Mouse (Mus musculus): ENCODE results near the gene Gpr119. TPM values are rescaled to one million over a fixed set of nuclear protein-coding genes. Genes with fewer than 3 reads are reported as not detected.
A peak's percentile ranks its signal among the peaks of the same experiment; 100 is the strongest.

The Gpr119 gene
- polyA plus RNA-seq (2012; rRNA removed) = not detected in 2 replicates

DNA sequence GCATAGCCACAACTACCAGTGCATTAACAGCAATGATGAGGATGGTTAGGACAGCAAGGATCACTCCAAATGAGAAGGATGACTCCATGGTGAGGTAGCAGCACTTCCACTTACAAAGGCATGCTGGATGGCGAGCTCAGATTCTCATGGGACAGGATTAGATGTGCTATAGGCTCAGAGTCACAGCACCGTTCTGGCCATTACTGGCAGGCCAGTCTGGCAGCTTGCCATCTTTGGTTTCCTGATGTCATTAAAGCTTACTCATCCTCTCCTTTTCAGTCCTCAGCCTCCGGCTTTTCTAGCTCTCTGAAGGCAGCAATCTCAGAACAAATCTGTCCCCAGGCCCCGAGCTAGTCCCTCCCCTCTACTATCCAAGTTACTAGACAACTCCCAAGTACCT, at the start of gene Gpr119:
Gene Gpr119 (minus strand): TSS at position 308 of the 400 bp plus-strand sequence.
- TF ChIP-seq POLR2A (IDR thresholded peaks at IDR 0.05; ENCODE audit: low read depth, low read length) = no peak
- TF ChIP-seq CTCF (IDR thresholded peaks at IDR 0.05; ENCODE audit: extremely low read depth, insufficient read depth, insufficient read length, insufficient replicate concordance) = no peak
- WGBS = 61% methylated on average over 4 of the region's 4 CpGs
- no peaks in the 10 kb centered on the region for H3K4me1 ChIP-seq (ENCODE audit: control insufficient read depth, insufficient read depth, insufficient read length)
- no peak within 1 kb of the TSS for H3K4me3 ChIP-seq (ENCODE audit: extremely low read depth, insufficient read depth, insufficient read length)
- H3K27me3 ChIP-seq (ENCODE audit: control insufficient read depth, insufficient read depth, low read length) = no peaks in the 10 kb centered on the region
- DNase-seq (ENCODE audit: low read depth in 1 of 2, low spot score in 2 of 2) = no peak
- H3K27ac ChIP-seq (ENCODE audit: insufficient read depth, low read length) = no peak within 1 kb of the TSS
- no peaks in the 10 kb centered on the region for H3K36me3 ChIP-seq (ENCODE audit: control insufficient read depth, insufficient read depth, low read length)

DNA sequence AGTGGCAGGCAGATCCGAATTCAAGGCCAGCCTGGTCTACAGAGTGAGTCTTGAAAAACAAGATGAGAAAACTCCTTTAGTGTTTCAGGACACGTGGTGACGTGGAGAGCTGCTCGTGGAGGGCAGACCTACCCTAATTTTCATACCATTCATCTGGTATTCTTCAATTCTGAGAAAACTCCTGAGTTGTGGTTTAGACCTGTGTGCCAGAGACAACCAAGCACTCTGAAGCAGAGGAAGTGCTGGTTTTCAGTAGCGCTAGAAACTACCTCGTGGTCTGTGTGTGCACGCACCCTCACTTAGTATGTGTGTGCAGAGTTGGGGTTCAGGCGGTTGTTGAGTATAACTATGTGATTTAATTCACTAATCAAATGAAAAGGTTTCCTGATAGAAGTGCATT, 38.6 kb upstream of the Gpr119 start:
- Histone ChIP-seq H3K27ac (ENCODE audit: insufficient read depth, low read length) (no peak overlapping the region; the same call in 1 of the 2 replicates), H3K36me3 (ENCODE audit: control insufficient read depth, insufficient read depth, low read length) (peaks cover 1% of the 10 kb centered on the region; the same call in 1 of the 2 replicates), H3K4me1 (ENCODE audit: control insufficient read depth, insufficient read depth, insufficient read length) (no peaks in the 10 kb centered on the region), H3K4me3 (ENCODE audit: extremely low read depth, insufficient read depth, insufficient read length) (no peak overlapping the region), H3K27me3 (ENCODE audit: control insufficient read depth, insufficient read depth, low read length) (no peaks in the 10 kb centered on the region)
- 54% methylated on average over 8 of the region's 8 CpGs for WGBS
- TF ChIP-seq CTCF (IDR thresholded peaks at IDR 0.05; ENCODE audit: extremely low read depth, insufficient read depth, insufficient read length, insufficient replicate concordance) (no peak), POLR2A (IDR thresholded peaks at IDR 0.05; ENCODE audit: low read depth, low read length) (no peak)
- no peak for DNase-seq (ENCODE audit: low read depth in 1 of 2, low spot score in 2 of 2)

DNA sequence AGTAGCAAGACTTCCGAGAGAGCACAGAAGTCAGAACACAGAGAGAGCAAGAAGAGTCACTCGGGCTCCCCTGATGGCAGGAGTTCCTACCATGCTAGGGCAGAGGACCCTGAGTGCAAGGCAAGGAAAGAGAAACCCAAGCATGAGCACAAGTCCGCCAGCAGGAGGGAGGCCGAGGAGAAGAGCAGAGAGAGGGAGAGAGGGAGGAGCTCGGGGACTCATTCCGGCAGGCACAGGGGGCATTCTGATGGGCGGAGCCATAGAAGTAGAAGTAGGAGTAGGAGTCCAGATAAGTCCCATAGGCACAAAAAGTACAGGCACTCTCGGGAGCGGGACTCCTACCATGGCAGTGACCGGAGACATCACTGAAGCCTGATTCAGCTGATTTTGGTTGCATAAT, 35.4 kb upstream of the Gpr119 start:
- TF ChIP-seq POLR2A (IDR thresholded peaks at IDR 0.05; ENCODE audit: low read depth, low read length) (no peak), CTCF (IDR thresholded peaks at IDR 0.05; ENCODE audit: extremely low read depth, insufficient read depth, insufficient read length, insufficient replicate concordance) (no peak)
- H3K4me3 ChIP-seq (ENCODE audit: extremely low read depth, insufficient read depth, insufficient read length) = no peak overlapping the region
- H3K27me3 ChIP-seq (ENCODE audit: control insufficient read depth, insufficient read depth, low read length) = no peaks in the 10 kb centered on the region
- WGBS = 90% methylated on average over 10 of the region's 10 CpGs
- no peaks in the 10 kb centered on the region for H3K4me1 ChIP-seq (ENCODE audit: control insufficient read depth, insufficient read depth, insufficient read length)
- H3K36me3 ChIP-seq (ENCODE audit: control insufficient read depth, insufficient read depth, low read length) = peaks cover 3% of the 10 kb centered on the region; the same call in 1 of the 2 replicates
- no peak overlapping the region for H3K27ac ChIP-seq (ENCODE audit: insufficient read depth, low read length)
- DNase-seq (ENCODE audit: low read depth in 1 of 2, low spot score in 2 of 2) = no peak

DNA sequence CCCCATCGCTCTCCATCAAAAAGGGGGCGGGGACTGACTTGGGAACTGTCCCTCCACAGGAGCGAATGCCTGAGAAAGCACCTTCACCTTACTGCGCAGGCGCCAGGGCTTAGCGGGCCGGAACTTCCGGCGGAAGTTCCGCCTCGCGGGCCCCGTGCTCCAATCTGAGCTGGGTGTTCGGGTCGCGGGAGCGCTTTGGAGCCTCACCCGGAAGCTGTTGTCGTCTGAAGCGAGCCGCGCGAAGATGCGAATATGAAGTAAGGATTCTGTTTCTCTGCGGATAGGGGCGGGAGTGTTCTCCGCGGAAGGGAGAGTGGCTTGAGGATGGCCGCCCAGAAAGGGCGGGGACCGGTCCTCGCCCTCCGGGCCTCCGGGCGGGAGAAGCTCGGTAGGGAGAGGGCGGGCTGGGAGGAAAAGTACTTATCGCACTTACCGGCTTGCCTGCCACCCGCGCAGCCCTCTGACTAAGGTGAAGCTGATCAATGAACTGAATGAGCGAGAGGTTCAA, 20.6 kb upstream of the Gpr119 start, which contains the start of gene Rbmx2:
Gene Rbmx2 (plus strand): TSS at position 141 of the 508 bp plus-strand sequence.
- Histone ChIP-seq H3K27ac (ENCODE audit: insufficient read depth, low read length) (no peak within 1 kb of the TSS), H3K4me1 (ENCODE audit: control insufficient read depth, insufficient read depth, insufficient read length) (peaks cover 4% of the 10 kb centered on the region; the same call in 1 of the 2 replicates), H3K27me3 (ENCODE audit: control insufficient read depth, insufficient read depth, low read length) (no peaks in the 10 kb centered on the region), H3K4me3 (ENCODE audit: extremely low read depth, insufficient read depth, insufficient read length) (peak within 1 kb of the TSS; percentile 67), H3K36me3 (ENCODE audit: control insufficient read depth, insufficient read depth, low read length) (0 out of 2 replicates have a peak, but pooled peaks cover 1% of the 10 kb centered on the region)
- TF ChIP-seq POLR2A (IDR thresholded peaks at IDR 0.05; ENCODE audit: low read depth, low read length) (no peak), CTCF (IDR thresholded peaks at IDR 0.05; ENCODE audit: extremely low read depth, insufficient read depth, insufficient read length, insufficient replicate concordance) (no peak)
- WGBS = 18% methylated on average over 42 of the region's 42 CpGs
- DNase-seq (ENCODE audit: low read depth in 1 of 2, low spot score in 2 of 2) = peak; percentile 77 to 85

GRCm38 (mm10) chrX:48694460-48694859, 20.2 kb upstream of the Gpr119 start:
- WGBS = 34% methylated on average over 6 of the region's 6 CpGs
- TF ChIP-seq POLR2A (IDR thresholded peaks at IDR 0.05; ENCODE audit: low read depth, low read length) (no peak), CTCF (IDR thresholded peaks at IDR 0.05; ENCODE audit: extremely low read depth, insufficient read depth, insufficient read length, insufficient replicate concordance) (no peak)

GRCm38 (mm10) chrX:48683857-48684256, 9.6 kb upstream of the Gpr119 start:
- H3K36me3 ChIP-seq (ENCODE audit: control insufficient read depth, insufficient read depth, low read length) = no peaks in the 10 kb centered on the region
- no peaks in the 10 kb centered on the region for H3K27me3 ChIP-seq (ENCODE audit: control insufficient read depth, insufficient read depth, low read length)
- H3K27ac ChIP-seq (ENCODE audit: insufficient read depth, low read length) = no peak overlapping the region
- no peak for DNase-seq (ENCODE audit: low read depth in 1 of 2, low spot score in 2 of 2)
- no peak overlapping the region for H3K4me3 ChIP-seq (ENCODE audit: extremely low read depth, insufficient read depth, insufficient read length)
- 70% methylated on average over 5 of the region's 5 CpGs for WGBS
- TF ChIP-seq CTCF (IDR thresholded peaks at IDR 0.05; ENCODE audit: extremely low read depth, insufficient read depth, insufficient read length, insufficient replicate concordance) = no peak
- no peak for TF ChIP-seq POLR2A (IDR thresholded peaks at IDR 0.05; ENCODE audit: low read depth, low read length)
- H3K4me1 ChIP-seq (ENCODE audit: control insufficient read depth, insufficient read depth, insufficient read length) = no peaks in the 10 kb centered on the region

More at GRCm38 (mm10) chrX:48694460-48694859, 20.2 kb upstream of the Gpr119 start:
- 0 out of 2 replicates have a peak, but pooled peaks cover 1% of the 10 kb centered on the region for H3K36me3 ChIP-seq (ENCODE audit: control insufficient read depth, insufficient read depth, low read length)
- DNase-seq (ENCODE audit: low read depth in 1 of 2, low spot score in 2 of 2) = no peak
- no peak overlapping the region for H3K27ac ChIP-seq (ENCODE audit: insufficient read depth, low read length)
- H3K27me3 ChIP-seq (ENCODE audit: control insufficient read depth, insufficient read depth, low read length) = no peaks in the 10 kb centered on the region
- peak overlapping the region; percentile 28 for H3K4me3 ChIP-seq (ENCODE audit: extremely low read depth, insufficient read depth, insufficient read length)
- H3K4me1 ChIP-seq (ENCODE audit: control insufficient read depth, insufficient read depth, insufficient read length) = peaks cover 4% of the 10 kb centered on the region; the same call in 1 of the 2 replicates

DNA sequence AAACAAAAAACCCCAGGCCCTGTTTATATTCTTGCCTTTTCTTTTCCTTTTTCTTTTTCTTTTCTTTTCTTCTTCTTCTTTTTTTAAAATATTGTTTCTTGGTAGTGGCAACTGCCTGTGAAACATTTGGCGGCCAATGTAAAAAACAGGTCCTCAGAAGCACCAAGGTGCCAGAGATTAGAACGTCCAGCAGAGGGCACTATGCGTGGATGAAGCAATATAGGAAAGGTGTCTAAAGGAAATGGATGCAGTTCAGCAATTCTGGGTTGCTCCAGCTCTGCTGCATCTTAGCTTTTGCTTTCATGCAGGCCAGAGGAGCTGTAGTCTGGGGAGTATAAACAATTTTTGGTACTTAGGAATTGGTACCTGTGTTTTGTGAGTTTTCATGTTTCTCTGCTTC, 9.2 kb upstream of the Gpr119 start:
- H3K27me3 ChIP-seq (ENCODE audit: control insufficient read depth, insufficient read depth, low read length) = no peaks in the 10 kb centered on the region
- peak; percentile 3 to 41 for DNase-seq (ENCODE audit: low read depth in 1 of 2, low spot score in 2 of 2)
- 13% methylated on average over 3 of the region's 3 CpGs for WGBS

More for the DNA sequence above, 9.2 kb upstream of the Gpr119 start:
- Histone ChIP-seq H3K36me3 (ENCODE audit: control insufficient read depth, insufficient read depth, low read length) (no peaks in the 10 kb centered on the region), H3K4me1 (ENCODE audit: control insufficient read depth, insufficient read depth, insufficient read length) (no peaks in the 10 kb centered on the region), H3K4me3 (ENCODE audit: extremely low read depth, insufficient read depth, insufficient read length) (no peak overlapping the region), H3K27ac (ENCODE audit: insufficient read depth, low read length) (no peak overlapping the region)
- TF ChIP-seq POLR2A (IDR thresholded peaks at IDR 0.05; ENCODE audit: low read depth, low read length) = no peak
- TF ChIP-seq CTCF (IDR thresholded peaks at IDR 0.05; ENCODE audit: extremely low read depth, insufficient read depth, insufficient read length, insufficient replicate concordance) = peak; percentile 34; the same call in 1 of the 2 replicates
